Mouse (Mus musculus) heart, embryonic 10.5 days (tissue): ENCODE measurements at regions not wholly inside any gene's neighbourhood (a gene's known extent, or its start where the extent isn't known, plus 50 kb on each side); places are given as distances from the start of the nearest gene placed in this dataset.

Experiments used
- DNase-seq: peaks from one replicate; pipeline ENCODE4 v3.0.0-alpha.2; 2017; ENCODE audit warnings: low spot score
- H3K27ac ChIP-seq: fragments of 300-500 bp; sonication (generic); 2 replicates; pipeline ENCODE4 v1.5.1; 2016; ENCODE audit warnings: mild to moderate bottlenecking
- H3K27me3 ChIP-seq: fragments of 300-500 bp; sonication (generic); 2 replicates; pipeline ENCODE4 v1.6.1; 2016; ENCODE audit warnings: mild to moderate bottlenecking; ENCODE audit not compliant: poor library complexity, insufficient read depth, severe bottlenecking
- H3K36me3 ChIP-seq: fragments of 300-500 bp; sonication (generic); 2 replicates; pipeline ENCODE4 v1.6.1; 2016; ENCODE audit warnings: mild to moderate bottlenecking, moderate library complexity
- H3K4me1 ChIP-seq: fragments of 300-500 bp; sonication (generic); 2 replicates; pipeline ENCODE4 v1.6.1; 2016; ENCODE audit warnings: mild to moderate bottlenecking
- H3K4me3 ChIP-seq: fragments of 300-500 bp; sonication (generic); 2 replicates; pipeline ENCODE4 v1.5.1; 2016; ENCODE audit warnings: mild to moderate bottlenecking, moderate library complexity
- H3K9me3 ChIP-seq: fragments of 300-500 bp; sonication (generic); 2 replicates; pipeline ENCODE4 v1.6.1; 2016; ENCODE audit warnings: mild to moderate bottlenecking, moderate library complexity
- WGBS: fragments of 180-500 bp; shearing (Covaris S2); methylation state at CpG from one replicate; pipeline ENCODE4 v1.1.7; 2016; 5-methylcytosine and 5-hydroxymethylcytosine counted together

DNA sequence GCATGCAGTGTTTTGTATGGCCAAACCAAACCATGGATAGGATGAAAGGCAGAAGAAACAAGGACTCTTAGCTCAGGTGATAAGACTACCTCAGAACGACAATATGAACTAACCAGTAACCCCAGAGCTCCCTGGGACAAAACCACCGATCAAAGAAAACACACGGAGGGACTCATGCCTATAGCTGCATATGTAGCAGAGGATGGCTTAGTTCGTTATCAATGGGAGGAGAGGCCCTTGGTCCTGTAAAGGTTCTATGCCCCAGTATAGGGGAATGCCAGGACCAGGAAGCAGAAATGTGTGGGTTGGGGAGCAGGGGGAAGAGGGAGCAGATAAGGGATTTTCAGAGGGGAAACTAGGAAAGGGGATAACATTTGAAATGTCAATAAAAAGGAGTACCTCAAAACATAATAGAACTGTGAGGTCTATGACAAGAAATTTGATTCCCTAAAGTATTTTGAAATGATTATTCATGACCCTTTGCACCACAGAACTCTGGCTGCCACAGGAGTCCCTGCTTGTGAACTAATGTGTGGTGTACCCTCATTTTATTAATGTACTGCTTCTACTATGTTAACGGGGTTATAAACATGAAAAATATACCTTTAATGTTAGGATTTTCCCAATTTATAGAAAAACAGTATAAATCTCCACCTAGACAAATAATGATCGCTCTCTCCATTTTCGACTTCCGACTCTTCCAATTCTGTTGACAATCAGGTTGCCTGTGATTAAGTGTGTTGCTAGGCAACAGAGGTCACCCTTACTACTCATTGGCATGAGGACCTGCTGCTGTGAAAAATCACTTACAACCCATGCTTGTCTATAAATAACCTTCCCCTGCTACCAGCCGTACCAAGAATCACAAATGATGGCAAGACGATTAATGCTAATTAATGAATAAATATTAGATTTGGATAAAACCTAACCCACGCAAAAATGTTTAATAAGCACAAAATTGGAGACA, 833.0 kb downstream of the Rfpl4b start:
- WGBS: 59% methylated on average over 11 of the region's 11 CpGs
- Histone ChIP-seq H3K9me3 (no peaks in the 10 kb centered on the region), H3K4me3 (no peak overlapping the region; the same call in 1 of the 2 replicates), H3K27ac (no peak overlapping the region), H3K36me3 (no peaks in the 10 kb centered on the region), H3K4me1 (peaks cover 6% of the 10 kb centered on the region; the same call in 1 of the 2 replicates), H3K27me3 (no peaks in the 10 kb centered on the region)
- no peak for DNase-seq

DNA sequence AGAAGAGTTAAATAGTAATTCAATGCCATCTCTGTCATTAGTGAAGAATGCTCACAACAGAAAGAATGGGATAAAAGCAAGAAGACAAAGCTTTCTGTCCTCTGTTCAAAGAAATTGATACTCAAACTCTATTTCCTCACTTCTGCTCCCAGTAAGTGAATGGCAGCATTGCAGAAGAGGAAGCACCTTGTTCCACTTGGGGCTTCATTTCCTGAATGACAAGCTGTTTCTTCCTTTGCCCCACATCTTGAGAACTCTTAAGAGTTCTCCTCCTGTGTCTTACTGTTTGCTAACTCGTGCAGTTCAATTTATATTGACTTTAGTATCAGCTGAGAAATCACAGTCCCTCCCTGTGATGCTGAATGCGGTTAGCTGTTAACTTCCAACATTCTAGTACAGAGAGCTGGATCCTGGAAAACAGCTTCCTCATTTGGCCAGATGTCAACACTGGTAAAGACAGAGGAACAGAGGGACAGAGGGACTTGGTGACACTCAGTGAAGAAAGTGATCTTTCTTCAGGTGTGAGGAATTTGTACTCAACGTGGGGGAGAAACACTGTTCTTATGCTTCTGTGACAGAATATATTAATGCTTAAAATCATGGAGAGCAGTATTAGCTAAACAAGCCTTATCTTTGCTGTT, 840.3 kb upstream of the Marcks start:
- H3K4me3 ChIP-seq: no peak overlapping the region
- H3K9me3 ChIP-seq: no peaks in the 10 kb centered on the region
- H3K36me3 ChIP-seq: no peaks in the 10 kb centered on the region
- no peak overlapping the region for H3K27ac ChIP-seq
- no peaks in the 10 kb centered on the region for H3K27me3 ChIP-seq
- 62% methylated on average over 3 of the region's 3 CpGs for WGBS
- no peaks in the 10 kb centered on the region for H3K4me1 ChIP-seq
- no peak for DNase-seq

DNA sequence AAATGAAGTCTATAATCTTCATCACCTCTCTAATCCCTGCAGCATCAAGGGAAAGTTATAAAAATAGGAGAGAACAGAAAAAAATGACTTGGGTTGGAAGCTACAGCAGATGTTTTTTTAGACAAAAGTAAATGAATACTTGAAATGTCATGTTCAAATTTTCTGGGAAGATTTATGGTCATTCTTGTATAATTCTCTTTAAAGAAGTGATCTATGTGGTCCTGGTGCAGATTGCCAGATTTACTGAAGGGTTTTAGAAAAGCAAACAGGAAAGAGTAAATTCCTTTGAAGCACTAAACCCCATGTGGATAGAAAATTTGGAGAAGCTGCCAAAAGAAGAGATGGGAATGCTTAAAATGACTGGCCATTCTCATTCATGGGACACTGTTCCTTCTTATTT, 821.3 kb upstream of the Marcks start:
- no peak for DNase-seq
- no peaks in the 10 kb centered on the region for H3K9me3 ChIP-seq
- H3K36me3 ChIP-seq: no peaks in the 10 kb centered on the region
- no peaks in the 10 kb centered on the region for H3K27me3 ChIP-seq
- H3K4me3 ChIP-seq: no peak overlapping the region
- H3K4me1 ChIP-seq: no peaks in the 10 kb centered on the region
- H3K27ac ChIP-seq: no peak overlapping the region

DNA sequence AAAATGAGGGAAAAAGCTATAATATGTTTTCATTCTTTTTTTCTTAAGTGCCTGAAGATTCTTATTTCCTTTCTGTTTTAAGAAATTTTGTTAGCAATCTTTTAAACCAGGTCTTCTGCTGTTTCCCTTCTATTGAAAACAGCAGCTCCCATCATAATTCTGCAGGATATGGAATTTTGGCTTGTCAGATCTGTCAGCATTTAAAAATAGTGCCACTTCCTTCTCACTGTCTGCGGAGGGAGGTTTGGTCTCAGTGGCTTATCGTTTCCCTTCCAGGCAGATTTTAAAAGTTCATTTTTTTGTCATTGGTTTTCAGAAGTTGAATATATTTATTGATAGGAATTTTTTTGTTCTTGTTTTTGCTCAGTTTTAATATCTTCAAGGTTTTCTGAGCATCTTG, 776.1 kb upstream of the Marcks start:
- H3K27me3 ChIP-seq: no peaks in the 10 kb centered on the region
- H3K4me3 ChIP-seq: no peak overlapping the region
- no peaks in the 10 kb centered on the region for H3K36me3 ChIP-seq
- H3K4me1 ChIP-seq: no peaks in the 10 kb centered on the region
- H3K9me3 ChIP-seq: no peaks in the 10 kb centered on the region
- no peak overlapping the region for H3K27ac ChIP-seq
- no peak for DNase-seq
- WGBS: 79% methylated on average over 2 of the region's 2 CpGs

DNA sequence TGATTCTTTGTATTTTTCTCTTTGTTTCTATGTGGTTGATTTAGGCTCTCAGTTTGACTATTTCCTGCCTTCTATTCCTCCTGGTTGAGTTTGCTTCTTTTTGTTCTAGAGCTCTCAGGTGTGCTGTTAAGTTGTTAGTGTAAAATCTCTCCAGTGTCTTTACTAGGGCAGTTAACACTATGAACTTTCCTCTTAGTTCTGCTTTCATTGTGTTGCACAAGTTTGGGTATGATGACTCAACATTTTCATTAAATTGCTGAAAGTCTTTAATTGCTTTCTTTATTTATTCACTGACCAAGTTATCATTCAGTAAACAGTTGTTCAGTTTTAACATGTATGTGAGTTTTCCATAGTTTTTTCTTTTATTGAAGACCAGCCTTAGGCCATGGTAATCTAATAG, 772.9 kb upstream of the Marcks start:
- Histone ChIP-seq H3K9me3 (no peaks in the 10 kb centered on the region), H3K27me3 (no peaks in the 10 kb centered on the region), H3K4me3 (no peak overlapping the region), H3K4me1 (no peaks in the 10 kb centered on the region), H3K27ac (no peak overlapping the region), H3K36me3 (no peaks in the 10 kb centered on the region)
- DNase-seq: no peak

DNA sequence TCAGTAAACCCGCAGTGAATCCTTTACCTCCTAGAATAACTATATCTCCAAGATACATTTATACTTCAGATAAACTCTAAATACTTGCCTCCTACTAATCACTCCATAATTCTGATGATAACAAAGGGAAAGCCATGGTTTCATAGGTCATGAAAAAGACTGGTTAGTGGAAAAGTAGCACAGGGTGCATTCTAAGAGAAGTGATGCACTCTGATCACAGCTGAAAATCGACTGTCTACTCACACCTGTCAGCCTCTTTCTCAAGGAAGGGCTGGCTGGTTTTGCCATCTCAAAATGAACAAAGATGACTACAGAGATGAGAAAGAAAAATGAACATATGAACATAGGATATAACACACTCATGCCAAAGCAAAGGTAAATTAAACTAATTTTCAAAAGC, 769.6 kb upstream of the Marcks start:
- no peak overlapping the region for H3K27ac ChIP-seq
- no peaks in the 10 kb centered on the region for H3K9me3 ChIP-seq
- 58% methylated on average over 2 of the region's 2 CpGs for WGBS
- H3K36me3 ChIP-seq: no peaks in the 10 kb centered on the region
- H3K4me1 ChIP-seq: no peaks in the 10 kb centered on the region
- no peaks in the 10 kb centered on the region for H3K27me3 ChIP-seq
- no peak for DNase-seq
- no peak overlapping the region for H3K4me3 ChIP-seq

DNA sequence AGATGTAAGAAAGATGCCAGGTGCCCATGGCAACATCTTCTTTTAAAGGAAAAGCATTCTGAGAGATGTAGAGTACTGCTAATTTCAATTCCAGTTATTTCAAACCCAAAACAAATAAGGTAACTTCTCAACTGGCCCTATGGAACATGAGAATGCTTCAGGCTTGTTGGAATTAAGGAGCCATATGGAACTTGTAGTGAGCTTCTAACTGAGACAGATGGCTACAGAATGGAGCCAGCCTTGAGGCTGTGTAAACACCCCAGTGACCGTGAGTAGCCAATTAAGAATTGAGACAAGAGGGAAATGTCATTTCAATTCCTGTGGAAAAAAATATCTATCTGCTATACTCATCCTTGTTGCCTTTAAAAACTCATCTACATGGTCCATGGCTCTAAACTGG, 769.0 kb upstream of the Marcks start:
- H3K36me3 ChIP-seq: no peaks in the 10 kb centered on the region
- no peaks in the 10 kb centered on the region for H3K27me3 ChIP-seq
- DNase-seq: no peak
- 43% methylated on average over 1 of the region's 1 CpGs for WGBS
- no peaks in the 10 kb centered on the region for H3K4me1 ChIP-seq
- H3K27ac ChIP-seq: no peak overlapping the region
- H3K9me3 ChIP-seq: no peaks in the 10 kb centered on the region
- no peak overlapping the region for H3K4me3 ChIP-seq

DNA sequence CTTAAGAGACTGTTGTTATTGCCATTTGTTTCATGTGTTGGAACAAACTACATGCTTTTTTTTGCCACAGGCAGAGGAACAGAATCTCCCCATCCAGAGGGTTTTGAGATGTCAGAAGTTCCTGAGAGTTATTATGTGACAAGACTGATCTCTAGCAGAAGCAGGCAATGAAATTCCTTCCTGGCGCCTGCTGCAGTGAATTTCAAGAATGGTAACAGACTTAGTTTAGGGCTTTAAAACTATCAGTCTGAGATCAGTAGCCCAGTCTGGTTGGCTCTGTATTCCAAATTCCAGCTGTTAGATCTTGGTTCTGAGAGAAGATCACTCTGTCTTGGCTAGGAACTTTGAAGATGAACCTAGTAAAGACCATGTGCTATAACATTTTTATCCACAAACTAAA, 749.2 kb upstream of the Marcks start:
- no peak overlapping the region for H3K4me3 ChIP-seq
- no peaks in the 10 kb centered on the region for H3K36me3 ChIP-seq
- H3K27ac ChIP-seq: no peak overlapping the region
- no peaks in the 10 kb centered on the region for H3K9me3 ChIP-seq
- H3K4me1 ChIP-seq: no peaks in the 10 kb centered on the region
- 47% methylated on average over 1 of the region's 1 CpGs for WGBS
- no peak for DNase-seq
- H3K27me3 ChIP-seq: no peaks in the 10 kb centered on the region

DNA sequence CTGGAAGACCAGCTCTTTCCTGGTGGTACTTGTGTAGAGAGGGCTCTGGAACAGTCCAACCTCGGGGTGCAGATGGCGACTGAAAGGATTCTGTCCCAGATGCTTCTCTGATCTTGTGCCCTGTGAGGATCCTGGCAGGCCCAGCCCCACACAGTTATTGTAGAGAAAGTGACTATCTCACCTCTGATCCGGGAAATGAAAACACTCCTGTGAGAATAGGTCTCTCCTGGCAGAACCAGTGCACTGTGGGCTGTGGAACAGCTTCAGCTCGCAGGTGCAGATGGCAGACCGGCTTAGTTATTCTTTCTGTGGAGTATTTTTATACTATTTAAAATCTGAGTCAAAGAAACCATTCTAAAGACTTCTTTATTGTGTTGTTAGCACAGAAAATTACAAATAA, 742.1 kb upstream of the Marcks start:
- H3K27ac ChIP-seq: no peak overlapping the region
- H3K27me3 ChIP-seq: no peaks in the 10 kb centered on the region
- H3K9me3 ChIP-seq: no peaks in the 10 kb centered on the region
- H3K4me3 ChIP-seq: no peak overlapping the region
- H3K4me1 ChIP-seq: no peaks in the 10 kb centered on the region
- no peak for DNase-seq
- WGBS: 79% methylated on average over 5 of the region's 5 CpGs
- no peaks in the 10 kb centered on the region for H3K36me3 ChIP-seq

DNA sequence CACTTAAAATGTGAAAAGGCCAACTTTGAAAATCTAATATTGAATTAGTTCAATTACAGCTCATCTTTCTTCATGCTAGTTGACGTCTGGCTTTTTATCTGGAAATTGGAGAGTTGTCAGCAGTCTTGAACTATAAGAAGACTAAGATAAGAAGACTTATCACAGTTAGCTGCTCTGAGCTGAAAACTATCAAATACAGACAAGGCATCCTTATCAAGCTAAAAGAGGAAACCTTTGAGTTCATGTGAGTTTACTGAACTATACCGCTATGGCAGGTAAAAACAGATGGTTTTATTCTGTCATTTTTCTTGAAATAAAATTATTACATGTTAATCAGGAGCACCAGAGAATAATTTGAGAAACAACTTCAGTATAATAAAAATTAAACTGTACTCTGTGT, 735.2 kb upstream of the Marcks start:
- Histone ChIP-seq H3K4me3 (no peak overlapping the region), H3K27ac (no peak overlapping the region), H3K9me3 (no peaks in the 10 kb centered on the region), H3K4me1 (no peaks in the 10 kb centered on the region), H3K27me3 (no peaks in the 10 kb centered on the region), H3K36me3 (no peaks in the 10 kb centered on the region)
- no peak for DNase-seq
- 25% methylated on average over 2 of the region's 2 CpGs for WGBS

DNA sequence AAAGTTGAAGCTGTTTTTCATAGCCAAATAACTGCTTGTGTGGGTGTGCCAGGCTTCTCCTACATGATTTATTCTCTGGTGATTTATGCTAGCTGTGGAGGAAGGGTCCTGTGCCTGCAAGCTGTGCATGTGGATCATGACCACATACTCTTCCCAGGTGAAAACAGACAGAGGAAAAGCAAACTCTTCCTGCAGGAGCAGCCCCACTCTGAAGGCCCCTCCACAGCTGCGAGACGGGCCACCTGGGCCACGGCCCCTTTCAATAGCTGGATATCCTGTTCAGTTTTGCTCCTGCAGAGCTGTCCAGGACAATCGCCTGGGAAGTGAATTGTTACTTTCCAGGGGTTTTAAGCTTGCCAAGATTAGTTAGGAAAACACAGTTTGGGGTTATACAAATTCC, 722.3 kb upstream of the Marcks start:
- Histone ChIP-seq H3K9me3 (no peaks in the 10 kb centered on the region), H3K4me1 (no peaks in the 10 kb centered on the region), H3K27me3 (no peaks in the 10 kb centered on the region), H3K36me3 (no peaks in the 10 kb centered on the region), H3K4me3 (no peak overlapping the region), H3K27ac (no peak overlapping the region; the same call in 1 of the 2 replicates)
- no peak for DNase-seq
- 62% methylated on average over 4 of the region's 4 CpGs for WGBS

DNA sequence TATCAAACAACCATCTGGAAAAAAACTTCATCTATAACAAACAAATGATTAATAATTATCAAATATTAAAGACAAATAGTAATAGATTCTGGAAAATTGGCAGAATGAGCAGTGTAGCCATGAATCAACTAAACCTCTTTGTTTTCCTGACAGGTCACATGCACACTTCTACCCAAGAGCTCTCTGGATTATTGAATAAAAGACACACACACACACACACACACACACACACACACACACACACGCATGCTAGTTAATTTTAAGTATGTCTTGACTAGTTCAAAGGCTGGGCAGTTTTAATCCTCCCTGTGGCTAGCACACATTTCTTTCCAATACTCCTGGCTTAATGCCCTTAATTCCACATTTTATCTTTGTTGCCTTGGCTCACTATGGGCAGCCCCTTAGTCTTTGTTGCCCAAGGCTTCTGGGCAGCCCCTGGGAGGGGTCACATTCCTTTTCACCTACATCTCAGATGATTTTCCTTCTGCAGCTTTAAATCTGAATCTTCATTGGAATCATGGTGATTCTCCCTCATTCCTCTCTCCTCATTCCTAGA, 710.6 kb upstream of the Marcks start:
- no peaks in the 10 kb centered on the region for H3K27me3 ChIP-seq
- 0 out of 2 replicates have a peak, but pooled peaks cover 3% of the 10 kb centered on the region for H3K9me3 ChIP-seq
- DNase-seq: no peak
- WGBS: 95% methylated on average over 1 of the region's 1 CpGs
- H3K4me3 ChIP-seq: no peak overlapping the region
- H3K4me1 ChIP-seq: 0 out of 2 replicates have a peak, but pooled peaks cover 4% of the 10 kb centered on the region
- no peak overlapping the region for H3K27ac ChIP-seq
- H3K36me3 ChIP-seq: no peaks in the 10 kb centered on the region

DNA sequence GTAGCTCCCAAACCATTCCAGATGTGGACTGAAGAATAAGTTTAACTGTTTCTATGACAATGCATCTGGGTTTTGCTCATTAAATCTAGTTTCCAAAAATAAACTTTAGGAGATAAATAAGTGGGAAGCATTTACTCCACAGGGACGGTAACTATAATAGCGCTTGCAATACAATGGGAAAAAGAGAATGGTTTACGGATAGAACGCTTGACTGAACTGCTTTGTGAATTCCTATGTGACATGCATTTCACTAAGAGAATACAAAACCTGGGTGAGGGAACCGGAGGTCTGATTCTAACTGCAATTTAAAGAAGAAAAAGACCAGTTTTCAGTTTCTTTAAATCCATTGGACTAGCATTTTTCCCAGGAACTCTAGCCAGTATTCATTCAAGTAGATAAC, 704.1 kb upstream of the Marcks start:
- no peak for DNase-seq
- peaks cover 4% of the 10 kb centered on the region; the same call in 1 of the 2 replicates for H3K4me1 ChIP-seq
- H3K9me3 ChIP-seq: no peaks in the 10 kb centered on the region
- WGBS: 65% methylated on average over 5 of the region's 5 CpGs
- no peak overlapping the region for H3K27ac ChIP-seq
- H3K27me3 ChIP-seq: no peaks in the 10 kb centered on the region
- no peak overlapping the region for H3K4me3 ChIP-seq
- no peaks in the 10 kb centered on the region for H3K36me3 ChIP-seq
